Mouse (Mus musculus) heart, adult 2 months (tissue): ENCODE data around the gene Cwc25. TPM values are rescaled to one million over a fixed set of nuclear protein-coding genes. Genes with fewer than 3 reads are reported as not detected.

Experiments
- DNase-seq, 2 experiments: peaks; one replicate each; pipeline ENCODE4 v3.0.0; 2021
- H3K27ac ChIP-seq: fragments of 200-600 bp; 2 replicates; pipeline ENCODE4 v1.8.1; 2022
- H3K27me3 ChIP-seq: fragments of 200-500 bp; 2 replicates; pipeline ENCODE4 v1.6.1; 2012; ENCODE audit warnings: mild to moderate bottlenecking, low read length, inconsistent platforms, mixed read lengths; ENCODE audit not compliant: control insufficient read depth, insufficient read depth
- H3K36me3 ChIP-seq: fragments of 200-500 bp; 2 replicates; pipeline ENCODE4 v1.6.1; 2012; ENCODE audit warnings: low read length, inconsistent platforms; ENCODE audit not compliant: control insufficient read depth, insufficient read depth
- H3K4me1 ChIP-seq: fragments of 200-500 bp; 2 replicates; pipeline ENCODE4 v1.6.1; 2011; ENCODE audit warnings: low read length; ENCODE audit not compliant: control insufficient read depth, insufficient read depth
- H3K4me3 ChIP-seq: fragments of 200-600 bp; 2 replicates; pipeline ENCODE4 v1.8.1; 2022
- H3K79me2 ChIP-seq: fragments of 200-500 bp; replicated peaks from 2 replicates; pipeline ENCODE4 v1.6.1; 2012; ENCODE audit warnings: mild to moderate bottlenecking, inconsistent platforms, low read length, moderate library complexity, mixed read lengths; ENCODE audit not compliant: control insufficient read depth, insufficient read depth
- H3K9ac ChIP-seq: fragments of 200-500 bp; 2 replicates; pipeline ENCODE4 v1.6.1; 2012; ENCODE audit warnings: low read depth, mild to moderate bottlenecking, control low read depth, inconsistent platforms, low read length, mixed read lengths
- CTCF ChIP-seq: fragments of 200-600 bp; IDR thresholded peaks from 2 replicates; pipeline ENCODE4 v1.8.1; 2022; ENCODE audit warnings: antibody characterized with exemption, mild to moderate bottlenecking, moderate library complexity
- EP300 ChIP-seq: fragments of 200-500 bp; IDR thresholded peaks from 2 replicates; pipeline ENCODE4 v1.6.1; 2011; ENCODE audit warnings: low read depth, low read length, control low read depth; ENCODE audit not compliant: insufficient read depth
- POLR2A ChIP-seq: fragments of 200-500 bp; IDR thresholded peaks from 2 replicates; pipeline ENCODE4 v1.6.1; 2011; ENCODE audit warnings: mild to moderate bottlenecking, low read depth, low read length, control low read depth; ENCODE audit not compliant: insufficient read depth
- WGBS: fragments of 180-500 bp; shearing (Covaris S2); methylation state at CpG from one replicate; pipeline ENCODE4 v1.1.7; 2018; 5-methylcytosine and 5-hydroxymethylcytosine counted together
- intact Hi-C: fragments of 180-260 bp; cut with DNase I; formaldehyde crosslinking; loops from one replicate; pipeline ENCODE4 v1.15.1; 2025
- long read RNA-seq: library from polyadenylated mRNA; stranded (forward); transcript quantifications from one replicate; pipeline ENCODE4 v2.0.0, GENCODE M21; 2021
- polyA plus RNA-seq: library from polyadenylated mRNA; depleted of rRNA; stranded (reverse); fragments of >200 nt; gene quantifications from 2 replicates; pipeline ENCODE4 v1.2.3, GENCODE M21; 2012; rRNA removed
- total RNA-seq, 2 experiments: library from RNA; stranded (reverse); gene quantifications; 2 replicates each; pipeline ENCODE4 v1.2.3; 2021

Cwc25 gene
- total RNA-seq (1 to 10 TPM; 7.6 to 7.9 TPM), polyA plus RNA-seq (6.0 and 8.7 TPM in 2 replicates)
- long read RNA-seq, transcript Cwc25-201 (10 exons, 3,105 nt): major isoform, 11 of 14 reads
- long read RNA-seq, partial matches to known transcripts: 1 of 14 reads
- long read RNA-seq, other reads (novel, unspliced or antisense): 2 of 14 reads

DNA sequence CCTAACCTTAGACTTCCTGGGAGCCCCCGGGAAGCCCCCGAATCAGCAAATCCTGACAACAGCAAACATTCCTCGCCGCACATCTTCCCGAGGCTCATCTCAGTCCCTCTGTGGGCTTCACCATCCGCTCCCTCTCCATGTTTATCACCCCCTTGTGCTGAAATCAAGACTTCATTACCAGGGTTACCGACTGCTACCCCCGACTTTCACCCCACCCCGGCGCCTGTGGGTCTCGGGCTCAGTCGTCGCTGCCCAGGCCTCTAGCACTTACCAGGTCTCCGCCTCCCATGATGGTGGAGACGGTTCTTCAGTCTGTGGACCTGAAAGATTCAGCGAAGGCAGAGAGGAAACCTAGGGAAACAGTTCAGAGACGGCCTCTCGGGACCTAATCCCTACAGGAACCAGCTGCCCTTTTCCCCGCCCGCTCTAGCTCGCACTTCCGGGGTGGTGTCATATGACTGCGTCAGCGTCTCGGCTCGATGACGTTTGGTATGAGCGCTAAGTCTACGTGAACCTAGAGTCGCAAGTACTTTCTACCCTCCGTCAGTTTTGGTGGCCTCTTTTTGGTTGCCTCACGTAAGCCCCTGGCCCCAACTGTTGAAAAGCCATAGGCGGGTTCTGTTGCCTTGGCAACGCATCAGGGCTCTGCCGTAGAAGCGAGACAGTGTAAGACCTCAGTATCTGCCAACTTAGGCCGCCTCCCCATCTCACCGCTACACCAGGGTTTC, at the start of gene Cwc25:
TSS of gene Cwc25 (minus strand) at position 403 of the 728 bp plus-strand sequence.
- Histone ChIP-seq H3K9ac (peak within 1 kb of the TSS; percentile 79), H3K27ac (peak within 1 kb of the TSS; percentile 95), H3K4me1 (no peaks in the 10 kb centered on the region), H3K4me3 (peak within 1 kb of the TSS; percentile 90), H3K36me3 (no peaks in the 10 kb centered on the region), H3K27me3 (no peaks in the 10 kb centered on the region), H3K79me2 (peaks cover 2% of the 10 kb centered on the region; the same call in 1 of the 2 replicates)
- peak; percentile 95 to 97 for DNase-seq
- intact Hi-C loops: loop anchor here (1.0 kb wide), 2 partner anchors 16 to 21 kb away; partner anchors contain the start of gene Rpl23
- WGBS: 1% methylated on average over 38 of the region's 38 CpGs
- TF ChIP-seq CTCF: no peak
- peak; percentile 97 for TF ChIP-seq POLR2A
- TF ChIP-seq EP300: peak; percentile 97

GRCm38 (mm10) chr11:97815736-97816135, 49.4 kb upstream of the Cwc25 start:
- WGBS: 76% methylated on average over 11 of the region's 11 CpGs
- no peak for DNase-seq
- H3K4me1 ChIP-seq: peaks cover 48% of the 10 kb centered on the region
- H3K79me2 ChIP-seq: no peaks in the 10 kb centered on the region; the same call in 1 of the 2 replicates
- no peak overlapping the region for H3K9ac ChIP-seq
- no peaks in the 10 kb centered on the region for H3K27me3 ChIP-seq
- H3K36me3 ChIP-seq: peaks cover 22% of the 10 kb centered on the region
- no peak overlapping the region for H3K27ac ChIP-seq
- no peak overlapping the region for H3K4me3 ChIP-seq
- TF ChIP-seq EP300: no peak
- TF ChIP-seq POLR2A: no peak
- TF ChIP-seq CTCF: no peak
- intact Hi-C loops: loop anchor here (2.0 kb wide), 1 partner anchor 15 kb away; no protein-coding TSS in a partner anchor

DNA sequence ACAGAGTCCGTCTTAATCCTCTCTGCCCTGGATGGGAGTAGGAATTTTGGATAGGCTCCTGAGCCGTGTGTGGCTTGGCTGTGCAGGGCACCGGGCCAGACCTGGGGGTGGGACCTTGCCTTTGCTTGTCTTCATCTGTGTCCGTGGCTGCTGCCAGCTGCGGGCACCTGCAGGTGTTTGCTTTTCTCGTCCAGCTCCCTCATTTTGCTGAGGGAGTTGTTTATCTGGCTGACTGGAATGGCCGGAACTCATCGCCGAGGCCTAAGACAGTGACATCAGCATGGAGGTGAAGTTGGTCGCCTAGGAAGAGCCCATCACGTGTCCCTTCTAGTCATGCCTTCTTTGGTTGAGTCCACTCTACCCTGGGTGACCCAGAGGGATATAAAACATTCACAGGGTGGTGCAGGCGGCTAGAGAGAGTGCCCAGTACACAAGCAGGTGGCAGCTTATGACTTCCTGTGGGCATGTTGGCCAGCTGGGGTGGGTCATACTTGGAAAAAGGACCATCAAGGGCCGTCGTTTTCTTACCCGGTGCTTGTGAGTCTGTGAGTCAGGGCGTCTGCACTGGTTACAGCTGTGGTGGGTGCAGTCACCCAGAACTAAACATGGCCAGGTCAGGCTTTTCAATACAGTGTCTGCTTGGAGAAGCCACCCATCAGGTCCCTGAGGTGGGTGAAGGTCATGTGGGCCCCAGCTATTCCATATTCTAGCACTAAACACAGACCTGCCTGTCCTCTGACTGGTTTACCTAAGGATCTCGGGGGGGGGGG, 47.6 kb upstream of the Cwc25 start:
- no peaks in the 10 kb centered on the region for H3K27me3 ChIP-seq
- TF ChIP-seq CTCF (no peak), EP300 (no peak), POLR2A (no peak)
- H3K4me3 ChIP-seq: no peak overlapping the region
- intact Hi-C loops: no loop called here
- DNase-seq: peak in 1 of 2 experiments; percentile 27
- peaks cover 2% of the 10 kb centered on the region for H3K79me2 ChIP-seq
- peaks cover 52% of the 10 kb centered on the region for H3K4me1 ChIP-seq
- no peak overlapping the region for H3K27ac ChIP-seq
- 62% methylated on average over 17 of the region's 17 CpGs for WGBS
- peaks cover 28% of the 10 kb centered on the region for H3K36me3 ChIP-seq
- no peak overlapping the region for H3K9ac ChIP-seq

- Histone ChIP-seq H3K4me3 (no peak overlapping the region), H3K4me1 (peaks cover 54% of the 10 kb centered on the region), H3K79me2 (peaks cover 2% of the 10 kb centered on the region), H3K36me3 (peaks cover 34% of the 10 kb centered on the region), H3K27me3 (no peaks in the 10 kb centered on the region), H3K27ac (no peak overlapping the region), H3K9ac (0 out of 2 replicates have a peak overlapping the region, but pooled peaks have one; percentile 8)
- 36% methylated on average over 7 of the region's 7 CpGs for WGBS
- no peak for DNase-seq
- intact Hi-C loops: no loop called here
- TF ChIP-seq CTCF (no peak), EP300 (no peak), POLR2A (no peak)
These were observed 46.7 kb upstream of the Cwc25 start for GRCm38 (mm10) chr11:97813085-97813484.

DNA sequence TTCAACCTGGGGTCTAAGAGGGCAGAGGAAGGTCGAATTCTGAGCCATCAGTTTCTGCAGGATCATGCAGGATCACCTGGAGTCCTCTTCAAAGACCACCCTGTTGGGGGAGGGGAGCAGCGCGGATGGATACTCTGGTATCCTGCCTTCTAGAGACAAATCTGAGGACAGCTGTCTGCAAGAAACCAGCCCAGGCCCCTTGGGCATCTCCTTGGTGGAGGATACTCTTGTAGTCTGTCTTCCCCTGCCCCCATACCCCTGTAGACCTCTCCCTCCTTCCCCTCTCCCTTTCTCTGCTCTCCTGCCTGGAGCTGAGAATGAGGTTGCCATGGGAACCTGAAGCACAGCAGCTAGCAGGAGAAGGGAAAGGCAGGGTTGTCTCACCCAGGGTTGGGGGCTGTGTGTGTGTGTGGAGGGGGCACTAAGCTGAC, 46.1 kb upstream of the Cwc25 start:
- H3K27me3 ChIP-seq: no peaks in the 10 kb centered on the region
- peaks cover 55% of the 10 kb centered on the region for H3K4me1 ChIP-seq
- 74% methylated on average over 3 of the region's 3 CpGs for WGBS
- no peak for DNase-seq
- intact Hi-C loops: no loop called here
- H3K79me2 ChIP-seq: peaks cover 2% of the 10 kb centered on the region
- no peak overlapping the region for H3K9ac ChIP-seq
- no peak overlapping the region for H3K4me3 ChIP-seq
- peaks cover 34% of the 10 kb centered on the region for H3K36me3 ChIP-seq
- TF ChIP-seq EP300 (no peak), POLR2A (no peak), CTCF (no peak)
- no peak overlapping the region for H3K27ac ChIP-seq
